Mouse (Mus musculus) lung, embryonic 15.5 days (tissue): ENCODE measurements around the gene Rab11fip3. TPM values are rescaled to one million over a fixed set of nuclear protein-coding genes. Genes with fewer than 3 reads are reported as not detected.

ENCODE experiments used
- ATAC-seq: fragments of 200-750 bp; cut with Nextera tagmentation; 2 replicates; pipeline ENCODE4 v1.8.0; 2017; ENCODE audit warnings: moderate number of reproducible peaks, borderline replicate concordance; ENCODE audit not compliant: low FRiP score, low TSS enrichment; ENCODE audit errors: extremely low read depth
- H3K27ac ChIP-seq: fragments of 300-500 bp; sonication (generic); 2 replicates; pipeline ENCODE4 v1.5.1; 2015; ENCODE audit warnings: moderate library complexity, mild to moderate bottlenecking, inconsistent platforms
- H3K27me3 ChIP-seq: fragments of 300-500 bp; sonication (generic); 2 replicates; pipeline ENCODE4 v1.6.1; 2015; ENCODE audit warnings: inconsistent platforms
- H3K36me3 ChIP-seq: fragments of 300-500 bp; sonication (generic); 2 replicates; pipeline ENCODE4 v1.6.1; 2015; ENCODE audit warnings: inconsistent platforms
- H3K4me1 ChIP-seq: fragments of 300-500 bp; sonication (generic); 2 replicates; pipeline ENCODE4 v1.6.1; 2015; ENCODE audit warnings: inconsistent platforms
- H3K4me2 ChIP-seq: fragments of 300-500 bp; sonication (generic); 2 replicates; pipeline ENCODE4 v1.6.1; 2015; ENCODE audit warnings: inconsistent platforms, mild to moderate bottlenecking, moderate library complexity
- H3K4me3 ChIP-seq: fragments of 300-500 bp; sonication (generic); 2 replicates; pipeline ENCODE4 v1.5.1; 2015; ENCODE audit warnings: mild to moderate bottlenecking, inconsistent platforms
- H3K9ac ChIP-seq: fragments of 300-500 bp; sonication (generic); 2 replicates; pipeline ENCODE4 v1.6.1; 2015; ENCODE audit warnings: inconsistent platforms
- H3K9me3 ChIP-seq: fragments of 300-500 bp; sonication (generic); 2 replicates; pipeline ENCODE4 v1.6.1; 2016; ENCODE audit warnings: inconsistent platforms
- WGBS: fragments of 180-500 bp; shearing (Covaris S2); methylation state at CpG from one replicate; pipeline ENCODE4 v1.1.7; 2015; 5-methylcytosine and 5-hydroxymethylcytosine counted together
- polyA plus RNA-seq: library from polyadenylated mRNA; unstranded; fragments of >200 nt; fragmentation: Nextera tagmentation; extraction: Ambion mirVana; gene quantifications from 2 replicates; pipeline ENCODE4 v1.2.1, GENCODE M21; 2015

Rab11fip3 gene
- polyA plus RNA-seq, 1 experiment from 2014 or later: 13.5 TPM

- peaks cover under 1% of the 10 kb centered on the region for H3K4me1 ChIP-seq
- no peak overlapping the region for H3K4me2 ChIP-seq
- H3K36me3 ChIP-seq: no peaks in the 10 kb centered on the region
- no peak overlapping the region for H3K9ac ChIP-seq
- H3K4me3 ChIP-seq: no peak overlapping the region
- 58% methylated on average over 3 of the region's 3 CpGs for WGBS
- H3K27ac ChIP-seq: no peak overlapping the region
- H3K9me3 ChIP-seq: no peaks in the 10 kb centered on the region
- H3K27me3 ChIP-seq: peaks cover 10% of the 10 kb centered on the region; the same call in 1 of the 2 replicates
- ATAC-seq: no peak
Measured at GRCm38 (mm10) chr17:26075246-26075645, 5.9 kb upstream of the Rab11fip3 start.

- 25% methylated on average over 6 of the region's 6 CpGs for WGBS
- Histone ChIP-seq H3K4me1 (peaks cover 35% of the 10 kb centered on the region), H3K27ac (no peak overlapping the region), H3K36me3 (no peaks in the 10 kb centered on the region), H3K4me3 (peak overlapping the region; percentile 66), H3K4me2 (peak overlapping the region; percentile 98), H3K9ac (peak overlapping the region; percentile 82; the same call in 1 of the 2 replicates), H3K27me3 (peaks cover 11% of the 10 kb centered on the region; the same call in 1 of the 2 replicates), H3K9me3 (no peaks in the 10 kb centered on the region)
- no peak for ATAC-seq
Measured at GRCm38 (mm10) chr17:26070136-26070535, 781 bp upstream of the Rab11fip3 start.

GRCm38 (mm10) chr17:26068024-26068830 lies 1.1 kb downstream of the Rab11fip3 start:
- WGBS: 1% methylated on average over 44 of the region's 44 CpGs
- ATAC-seq: no peak
- peak overlapping the region; percentile 98 for H3K4me2 ChIP-seq
- no peaks in the 10 kb centered on the region for H3K36me3 ChIP-seq
- peaks cover 11% of the 10 kb centered on the region; the same call in 1 of the 2 replicates for H3K27me3 ChIP-seq
- H3K9ac ChIP-seq: peak overlapping the region; percentile 82
- peak overlapping the region; percentile 22; the same call in 1 of the 2 replicates for H3K27ac ChIP-seq
- no peaks in the 10 kb centered on the region for H3K9me3 ChIP-seq
- peak overlapping the region; percentile 66 for H3K4me3 ChIP-seq
- peaks cover 39% of the 10 kb centered on the region for H3K4me1 ChIP-seq

GRCm38 (mm10) chr17:26066488-26067020 lies 2.8 kb downstream of the Rab11fip3 start:
- no peak for ATAC-seq
- Histone ChIP-seq H3K27ac (no peak overlapping the region), H3K4me1 (peaks cover 39% of the 10 kb centered on the region), H3K9me3 (no peaks in the 10 kb centered on the region), H3K9ac (no peak overlapping the region), H3K4me2 (peak overlapping the region; percentile 98), H3K27me3 (peaks cover 11% of the 10 kb centered on the region; the same call in 1 of the 2 replicates), H3K4me3 (0 out of 2 replicates have a peak overlapping the region, but pooled peaks have one; percentile 4), H3K36me3 (0 out of 2 replicates have a peak, but pooled peaks cover 3% of the 10 kb centered on the region)
- 87% methylated on average over 7 of the region's 7 CpGs for WGBS

- ATAC-seq: no peak
- no peak overlapping the region for H3K9ac ChIP-seq
- H3K27me3 ChIP-seq: no peaks in the 10 kb centered on the region
- 0 out of 2 replicates have a peak, but pooled peaks cover 3% of the 10 kb centered on the region for H3K36me3 ChIP-seq
- peaks cover 36% of the 10 kb centered on the region for H3K4me1 ChIP-seq
- no peaks in the 10 kb centered on the region for H3K9me3 ChIP-seq
- no peak overlapping the region for H3K4me3 ChIP-seq
- H3K27ac ChIP-seq: no peak overlapping the region
- no peak overlapping the region for H3K4me2 ChIP-seq
- 67% methylated on average over 6 of the region's 6 CpGs for WGBS
Measured at GRCm38 (mm10) chr17:26064916-26065315, 4.4 kb downstream of the Rab11fip3 start.

- WGBS: 58% methylated on average over 9 of the region's 9 CpGs
- Histone ChIP-seq H3K27ac (no peak overlapping the region), H3K4me1 (no peaks in the 10 kb centered on the region), H3K9me3 (no peaks in the 10 kb centered on the region), H3K4me2 (no peak overlapping the region), H3K36me3 (peaks cover 10% of the 10 kb centered on the region; the same call in 1 of the 2 replicates), H3K27me3 (no peaks in the 10 kb centered on the region), H3K4me3 (no peak overlapping the region), H3K9ac (no peak overlapping the region)
- ATAC-seq: no peak
Measured at GRCm38 (mm10) chr17:26057787-26058567, 11.4 kb downstream of the Rab11fip3 start.

GRCm38 (mm10) chr17:26057278-26057677 lies 12.1 kb downstream of the Rab11fip3 start:
- 90% methylated on average over 8 of the region's 8 CpGs for WGBS
- no peak for ATAC-seq

GRCm38 (mm10) chr17:26055164-26055563 lies 14.2 kb downstream of the Rab11fip3 start:
- Histone ChIP-seq H3K9ac (no peak overlapping the region), H3K36me3 (peaks cover 7% of the 10 kb centered on the region; the same call in 1 of the 2 replicates), H3K27me3 (no peaks in the 10 kb centered on the region), H3K27ac (no peak overlapping the region), H3K9me3 (no peaks in the 10 kb centered on the region), H3K4me1 (no peaks in the 10 kb centered on the region), H3K4me3 (no peak overlapping the region), H3K4me2 (no peak overlapping the region)
- no peak for ATAC-seq
- 72% methylated on average over 6 of the region's 6 CpGs for WGBS

More at GRCm38 (mm10) chr17:26057278-26057677, 12.1 kb downstream of the Rab11fip3 start:
- Histone ChIP-seq H3K4me2 (no peak overlapping the region), H3K4me3 (no peak overlapping the region), H3K9me3 (no peaks in the 10 kb centered on the region), H3K9ac (no peak overlapping the region), H3K4me1 (no peaks in the 10 kb centered on the region), H3K27me3 (no peaks in the 10 kb centered on the region), H3K27ac (no peak overlapping the region), H3K36me3 (peaks cover 7% of the 10 kb centered on the region; the same call in 1 of the 2 replicates)

GRCm38 (mm10) chr17:26054133-26054845 lies 15.1 kb downstream of the Rab11fip3 start:
- Histone ChIP-seq H3K27ac (no peak overlapping the region), H3K4me3 (no peak overlapping the region), H3K4me1 (no peaks in the 10 kb centered on the region), H3K36me3 (peaks cover 3% of the 10 kb centered on the region; the same call in 1 of the 2 replicates), H3K27me3 (no peaks in the 10 kb centered on the region), H3K9ac (no peak overlapping the region), H3K4me2 (no peak overlapping the region), H3K9me3 (no peaks in the 10 kb centered on the region)
- ATAC-seq: no peak
- 66% methylated on average over 17 of the region's 17 CpGs for WGBS

GRCm38 (mm10) chr17:26052706-26053105 lies 16.6 kb downstream of the Rab11fip3 start:
- H3K9ac ChIP-seq: no peak overlapping the region
- no peak for ATAC-seq
- H3K27me3 ChIP-seq: no peaks in the 10 kb centered on the region
- H3K9me3 ChIP-seq: no peaks in the 10 kb centered on the region
- no peak overlapping the region for H3K4me3 ChIP-seq
- WGBS: 63% methylated on average over 4 of the region's 4 CpGs
- no peaks in the 10 kb centered on the region for H3K36me3 ChIP-seq
- no peak overlapping the region for H3K4me2 ChIP-seq
- H3K4me1 ChIP-seq: no peaks in the 10 kb centered on the region
- no peak overlapping the region for H3K27ac ChIP-seq

GRCm38 (mm10) chr17:26052074-26052473 lies 17.3 kb downstream of the Rab11fip3 start:
- no peak overlapping the region for H3K9ac ChIP-seq
- no peak overlapping the region for H3K27ac ChIP-seq
- H3K27me3 ChIP-seq: no peaks in the 10 kb centered on the region
- H3K4me3 ChIP-seq: no peak overlapping the region
- ATAC-seq: no peak
- H3K36me3 ChIP-seq: no peaks in the 10 kb centered on the region
- no peaks in the 10 kb centered on the region; the same call in 1 of the 2 replicates for H3K4me1 ChIP-seq
- H3K4me2 ChIP-seq: no peak overlapping the region
- no peaks in the 10 kb centered on the region for H3K9me3 ChIP-seq
- 78% methylated on average over 4 of the region's 4 CpGs for WGBS
